Mouse (Mus musculus): ENCODE measurements around the gene Tpcn1. TPM values are rescaled to one million over a fixed set of nuclear protein-coding genes. Genes with fewer than 3 reads are reported as not detected.

Tpcn1 gene
- 15.0 and 18.2 TPM in 2 replicates for polyA plus RNA-seq (2012; rRNA removed)

DNA sequence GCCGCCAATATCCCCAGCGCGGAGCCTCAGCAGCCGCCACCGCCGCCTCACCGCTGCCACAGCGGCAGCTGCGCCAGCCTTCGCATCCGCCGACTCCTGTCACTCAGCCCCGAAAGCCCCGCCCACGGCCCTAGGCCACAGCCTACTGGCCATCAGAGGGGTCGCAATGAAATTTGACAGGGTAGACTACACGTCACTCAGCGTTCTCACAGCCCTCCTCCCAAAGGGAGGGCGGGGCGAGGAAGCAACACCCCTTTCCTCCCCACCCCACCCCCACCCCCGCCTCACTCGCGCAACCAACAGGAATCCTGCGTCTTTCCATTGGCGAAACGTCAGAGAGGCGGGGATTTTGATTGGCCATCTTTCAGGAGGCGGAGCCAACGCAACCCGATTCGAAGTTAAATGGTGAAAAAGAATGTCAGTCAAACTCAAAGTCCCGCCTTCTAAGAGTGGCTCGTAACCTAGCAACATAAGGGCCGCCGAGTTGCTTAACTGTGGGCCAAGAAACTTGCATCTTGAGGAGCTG, at the start of gene Tpcn1, which contains the start of gene Iqcd:
Gene Tpcn1 (minus strand): TSS at position 105 of the 526 bp plus-strand sequence.
Gene Iqcd (plus strand): TSS at position 448 of the 526 bp plus-strand sequence.

DNA sequence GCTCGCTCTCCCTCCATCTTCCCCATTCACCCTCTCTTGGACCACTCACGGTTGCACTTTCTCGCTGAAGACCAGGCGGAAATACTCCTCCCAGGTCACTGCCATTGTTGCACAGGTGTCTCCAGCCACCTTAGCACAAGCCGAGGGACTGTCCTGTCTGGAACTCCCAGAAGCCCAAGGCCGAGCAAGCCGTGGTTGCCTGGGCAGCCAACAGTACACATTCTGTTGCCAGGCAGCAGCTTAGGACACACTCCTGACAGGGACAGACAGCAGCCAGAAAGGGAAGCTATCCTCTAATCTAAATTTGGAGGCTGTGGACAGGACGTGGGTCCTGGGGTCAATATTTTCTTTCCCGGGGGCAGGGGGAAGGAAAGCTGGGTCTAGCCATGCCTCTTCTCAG, 45.7 kb upstream of the Tpcn1 start, which contains the start of gene Cfap73:
Gene Cfap73 (minus strand): TSS at position 105 of the 400 bp plus-strand sequence.

DNA sequence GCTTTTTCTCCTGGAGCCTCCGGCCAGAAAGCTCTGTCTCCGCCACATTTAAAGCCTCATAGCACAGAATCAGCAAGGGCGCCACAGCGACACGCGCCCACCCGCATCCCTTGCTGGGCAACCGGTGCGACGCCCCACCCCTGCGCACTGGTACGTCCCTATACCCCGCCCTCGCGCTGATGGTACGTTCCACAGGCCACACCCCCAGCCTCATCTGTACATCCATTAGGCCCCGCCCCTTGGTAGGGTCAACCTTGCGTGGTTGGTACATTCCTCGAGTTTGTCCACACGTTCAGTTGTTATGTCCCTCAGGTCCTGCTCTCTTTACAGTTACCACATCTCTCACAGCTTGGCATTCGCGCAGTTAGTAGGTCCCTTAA, 24.0 kb upstream of the Tpcn1 start, which contains the start of the genes Rita1 and Ddx54:
Gene Rita1 (minus strand): TSS at position 148 of the 380 bp plus-strand sequence.
Gene Ddx54 (plus strand): TSS at position 298 of the 380 bp plus-strand sequence.

DNA sequence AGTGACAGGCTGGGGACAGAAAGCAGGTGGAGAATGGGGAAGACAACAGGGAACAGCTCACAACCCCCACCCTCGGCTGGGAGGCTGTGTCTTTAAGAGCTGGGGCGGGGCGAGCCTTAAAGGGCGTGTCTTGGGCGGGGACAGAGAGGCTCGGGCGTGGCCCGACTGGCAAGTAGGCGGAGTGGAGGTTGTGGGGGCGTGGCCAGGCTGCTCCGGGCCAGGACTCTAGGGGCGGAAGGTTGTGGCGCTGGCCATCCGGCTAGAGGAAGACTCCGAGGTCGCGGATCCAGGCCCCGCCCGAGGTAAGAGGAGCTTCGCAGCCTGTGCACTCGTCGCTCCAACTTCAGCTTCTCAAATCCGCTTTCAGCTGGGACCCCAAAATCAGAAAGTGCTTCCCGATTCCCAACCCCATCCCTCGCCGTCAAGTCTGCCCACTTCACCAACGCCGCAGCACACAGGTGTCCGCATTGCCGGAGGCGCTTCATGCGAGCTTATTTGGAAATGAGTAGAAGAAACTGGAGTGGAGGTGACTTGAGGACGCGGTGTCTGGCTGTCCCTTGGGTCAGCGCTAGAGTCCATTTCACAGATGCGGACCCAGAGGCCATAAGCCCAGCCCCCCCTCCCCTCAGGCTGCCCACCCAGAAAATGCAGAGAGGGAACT, 77.4 kb downstream of the Tpcn1 start, which contains the start of gene Slc8b1:
Gene Slc8b1 (plus strand): TSS at position 187 of the 661 bp plus-strand sequence.

DNA sequence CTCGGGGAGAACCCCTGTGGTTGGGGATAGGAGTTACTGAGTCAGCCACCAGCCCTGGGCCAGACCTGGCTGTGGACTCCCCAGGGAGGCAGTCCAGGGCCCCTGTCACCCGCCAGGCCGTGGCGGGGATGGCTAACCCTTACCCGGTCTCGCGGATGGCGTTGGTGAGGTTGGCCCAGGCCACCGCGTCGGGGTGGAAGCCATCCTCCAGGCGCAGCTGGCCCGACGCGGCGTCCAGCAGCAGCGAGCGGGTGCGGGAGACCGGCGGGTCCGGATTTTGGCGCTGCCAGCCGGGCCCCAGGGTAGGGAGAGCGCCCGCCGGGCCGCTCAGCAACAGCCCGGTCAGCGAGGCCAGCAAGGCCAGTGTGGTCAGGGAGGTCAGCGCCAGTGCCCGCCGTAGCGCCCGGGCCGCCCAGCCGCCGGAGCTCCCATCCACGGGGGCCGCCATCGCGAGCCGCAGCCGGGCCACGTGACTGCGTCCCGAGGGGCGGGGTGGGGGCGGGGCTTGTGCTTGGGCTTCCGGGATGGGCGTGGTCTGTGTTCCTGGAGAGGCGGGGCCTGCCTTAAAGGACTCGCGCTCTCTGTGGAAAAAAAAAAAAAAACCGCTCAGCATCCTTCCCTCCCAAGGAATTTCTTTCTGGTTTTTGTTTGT, 85.2 kb downstream of the Tpcn1 start, which contains the start of gene Plbd2:
Gene Plbd2 (minus strand): TSS at position 482 of the 652 bp plus-strand sequence.

Other genes with a start within 250 kb of the Tpcn1 start
- not detected in 2 replicates for gene Lhx5, start 157.0 kb downstream of the Tpcn1 start, polyA plus RNA-seq (2012; rRNA removed)
- gene Sdsl, start 115.9 kb downstream of the Tpcn1 start, polyA plus RNA-seq (2012; rRNA removed): 0.88 and 0.89 TPM in 2 replicates
- 0.25 and 0.36 TPM in 2 replicates for gene Sds, start 112.1 kb downstream of the Tpcn1 start, polyA plus RNA-seq (2012; rRNA removed)
- 3.5 and 4.3 TPM in 2 replicates for gene Plbd2, start 85.0 kb downstream of the Tpcn1 start, polyA plus RNA-seq (2012; rRNA removed)
- gene Slc8b1, start 77.5 kb downstream of the Tpcn1 start, polyA plus RNA-seq (2012; rRNA removed): 4.6 and 5.9 TPM in 2 replicates
- gene Iqcd, start 343 bp upstream of the Tpcn1 start, polyA plus RNA-seq (2012; rRNA removed): 2.0 and 2.3 TPM in 2 replicates
- 4.2 and 5.6 TPM in 2 replicates for gene Rita1, start 23.9 kb upstream of the Tpcn1 start, polyA plus RNA-seq (2012; rRNA removed)
- gene Ddx54, start 24.1 kb upstream of the Tpcn1 start, polyA plus RNA-seq (2012; rRNA removed): 12.0 and 12.6 TPM in 2 replicates
- gene Cfap73, start 45.6 kb upstream of the Tpcn1 start, polyA plus RNA-seq (2012; rRNA removed): not detected in 2 replicates
- gene Rasal1, start 60.1 kb upstream of the Tpcn1 start, polyA plus RNA-seq (2012; rRNA removed): 0.07 and 0.08 TPM in 2 replicates
- gene Dtx1, start 123.3 kb upstream of the Tpcn1 start, polyA plus RNA-seq (2012; rRNA removed): 0.03 and 0.15 TPM in 2 replicates
- gene Oas2, start 161.2 kb upstream of the Tpcn1 start, polyA plus RNA-seq (2012; rRNA removed): 1.3 and 2.1 TPM in 2 replicates
- 0.19 and 1.0 TPM in 2 replicates for gene Oas3, start 189.0 kb upstream of the Tpcn1 start, polyA plus RNA-seq (2012; rRNA removed)
- gene Oas1e, start 206.9 kb upstream of the Tpcn1 start, polyA plus RNA-seq (2012; rRNA removed): 0.01 TPM in 1 of 2 replicates, not detected in the other
- gene Oas1c, start 223.8 kb upstream of the Tpcn1 start, polyA plus RNA-seq (2012; rRNA removed): 0.15 and 0.44 TPM in 2 replicates